Mouse (Mus musculus) heart, embryonic 12.5 days (tissue): ENCODE results near the gene Vdr. TPM values are rescaled to one million over a fixed set of nuclear protein-coding genes. Genes with fewer than 3 reads are reported as not detected.

Experiments
- ATAC-seq: fragments of 200-750 bp; cut with Nextera tagmentation; 2 replicates; pipeline ENCODE4 v1.8.0; 2017; ENCODE audit warnings: moderate TSS enrichment, moderate library complexity; ENCODE audit not compliant: insufficient number of reproducible peaks, low FRiP score
- H3K27ac ChIP-seq: fragments of 300-500 bp; sonication (generic); 2 replicates; pipeline ENCODE4 v1.5.1; 2016; ENCODE audit warnings: mild to moderate bottlenecking, moderate library complexity; ENCODE audit not compliant: poor library complexity, severe bottlenecking
- H3K27me3 ChIP-seq: fragments of 300-500 bp; sonication (generic); replicated peaks from 2 replicates; pipeline ENCODE4 v1.6.1; 2016; ENCODE audit warnings: mild to moderate bottlenecking, moderate library complexity
- H3K36me3 ChIP-seq: fragments of 300-500 bp; sonication (generic); 2 replicates; pipeline ENCODE4 v1.6.1; 2016; ENCODE audit warnings: mild to moderate bottlenecking, moderate library complexity
- H3K4me1 ChIP-seq: fragments of 300-500 bp; sonication (generic); replicated peaks from 2 replicates; pipeline ENCODE4 v1.6.1; 2016; ENCODE audit warnings: mild to moderate bottlenecking
- H3K4me2 ChIP-seq: fragments of 300-500 bp; sonication (generic); 2 replicates; pipeline ENCODE4 v1.6.1; 2016; ENCODE audit warnings: mild to moderate bottlenecking, moderate library complexity
- H3K4me3 ChIP-seq: fragments of 300-500 bp; sonication (generic); 2 replicates; pipeline ENCODE4 v1.5.1; 2016; ENCODE audit warnings: mild to moderate bottlenecking
- H3K9ac ChIP-seq: fragments of 300-500 bp; sonication (generic); 2 replicates; pipeline ENCODE4 v1.6.1; 2016; ENCODE audit warnings: mild to moderate bottlenecking, moderate library complexity
- H3K9me3 ChIP-seq: fragments of 300-500 bp; sonication (generic); replicated peaks from 2 replicates; pipeline ENCODE4 v1.6.1; 2016; ENCODE audit warnings: mild to moderate bottlenecking, moderate library complexity
- WGBS: fragments of 180-500 bp; shearing (Covaris S2); methylation state at CpG from one replicate; pipeline ENCODE4 v1.1.7; 2016; 5-methylcytosine and 5-hydroxymethylcytosine counted together
- polyA plus RNA-seq: library from polyadenylated mRNA; unstranded; fragments of >200 nt; fragmentation: Nextera tagmentation; extraction: Ambion mirVana; gene quantifications from 2 replicates; pipeline ENCODE4 v1.2.1, GENCODE M21; 2016

The Vdr gene
- polyA plus RNA-seq, 1 experiment from 2014 or later, result 1.4 TPM

GRCm38 (mm10) chr15:97900336-97900912, 10.0 kb downstream of the Vdr start:
- H3K9me3 ChIP-seq, result no peaks in the 10 kb centered on the region
- no peaks in the 10 kb centered on the region for H3K36me3 ChIP-seq
- no peak overlapping the region for H3K4me2 ChIP-seq
- H3K27me3 ChIP-seq, result peaks cover 16% of the 10 kb centered on the region
- peaks cover 32% of the 10 kb centered on the region for H3K4me1 ChIP-seq
- no peak overlapping the region for H3K4me3 ChIP-seq
- H3K9ac ChIP-seq, result no peak overlapping the region
- H3K27ac ChIP-seq, result no peak overlapping the region
- 80% methylated on average over 12 of the region's 12 CpGs for WGBS
- ATAC-seq, result no peak

- Histone ChIP-seq H3K36me3 (no peaks in the 10 kb centered on the region), H3K4me3 (no peak overlapping the region), H3K27ac (no peak overlapping the region), H3K27me3 (peaks cover 16% of the 10 kb centered on the region), H3K9ac (no peak overlapping the region), H3K9me3 (no peaks in the 10 kb centered on the region), H3K4me1 (peaks cover 26% of the 10 kb centered on the region), H3K4me2 (no peak overlapping the region)
- WGBS, result 78% methylated on average over 8 of the region's 8 CpGs
- no peak for ATAC-seq
Observed at GRCm38 (mm10) chr15:97899714-97900113, 10.7 kb downstream of the Vdr start.

- H3K4me1 ChIP-seq, result peaks cover 19% of the 10 kb centered on the region; the same call in 1 of the 2 replicates
- no peaks in the 10 kb centered on the region for H3K9me3 ChIP-seq
- H3K9ac ChIP-seq, result no peak overlapping the region
- no peaks in the 10 kb centered on the region for H3K36me3 ChIP-seq
- H3K4me2 ChIP-seq, result no peak overlapping the region
- 62% methylated on average over 5 of the region's 5 CpGs for WGBS
- H3K27me3 ChIP-seq, result peaks cover 14% of the 10 kb centered on the region
- no peak overlapping the region for H3K27ac ChIP-seq
- no peak overlapping the region for H3K4me3 ChIP-seq
- no peak for ATAC-seq
Observed at GRCm38 (mm10) chr15:97898791-97899190, 11.6 kb downstream of the Vdr start.

GRCm38 (mm10) chr15:97896861-97897654, 13.4 kb downstream of the Vdr start:
- H3K36me3 ChIP-seq, result no peaks in the 10 kb centered on the region
- WGBS, result 70% methylated on average over 16 of the region's 16 CpGs

GRCm38 (mm10) chr15:97896347-97896746, 14.1 kb downstream of the Vdr start:
- 85% methylated on average over 9 of the region's 9 CpGs for WGBS
- Histone ChIP-seq H3K9ac (no peak overlapping the region), H3K4me1 (peaks cover 23% of the 10 kb centered on the region; the same call in 1 of the 2 replicates), H3K4me3 (no peak overlapping the region), H3K27me3 (peaks cover 5% of the 10 kb centered on the region), H3K36me3 (no peaks in the 10 kb centered on the region), H3K4me2 (no peak overlapping the region), H3K9me3 (no peaks in the 10 kb centered on the region), H3K27ac (no peak overlapping the region)
- ATAC-seq, result no peak

More at GRCm38 (mm10) chr15:97896861-97897654, 13.4 kb downstream of the Vdr start:
- Histone ChIP-seq H3K27me3 (peaks cover 8% of the 10 kb centered on the region), H3K4me2 (no peak overlapping the region), H3K9me3 (no peaks in the 10 kb centered on the region), H3K27ac (no peak overlapping the region), H3K4me3 (no peak overlapping the region), H3K9ac (no peak overlapping the region), H3K4me1 (peaks cover 23% of the 10 kb centered on the region; the same call in 1 of the 2 replicates)
- ATAC-seq, result no peak

GRCm38 (mm10) chr15:97895847-97896246, 14.6 kb downstream of the Vdr start:
- H3K4me1 ChIP-seq, result peaks cover 23% of the 10 kb centered on the region; the same call in 1 of the 2 replicates
- no peaks in the 10 kb centered on the region for H3K9me3 ChIP-seq
- H3K4me3 ChIP-seq, result no peak overlapping the region
- peaks cover 3% of the 10 kb centered on the region; the same call in 1 of the 2 replicates for H3K27me3 ChIP-seq
- no peaks in the 10 kb centered on the region for H3K36me3 ChIP-seq
- WGBS, result 38% methylated on average over 12 of the region's 12 CpGs
- ATAC-seq, result no peak
- no peak overlapping the region for H3K9ac ChIP-seq
- H3K27ac ChIP-seq, result no peak overlapping the region
- H3K4me2 ChIP-seq, result no peak overlapping the region

- Histone ChIP-seq H3K4me1 (peaks cover 16% of the 10 kb centered on the region; the same call in 1 of the 2 replicates), H3K36me3 (no peaks in the 10 kb centered on the region), H3K9me3 (no peaks in the 10 kb centered on the region), H3K27ac (no peak overlapping the region), H3K4me2 (no peak overlapping the region), H3K27me3 (peaks cover 14% of the 10 kb centered on the region; the same call in 1 of the 2 replicates), H3K9ac (no peak overlapping the region), H3K4me3 (no peak overlapping the region)
- ATAC-seq, result no peak
- WGBS, result 24% methylated on average over 8 of the region's 8 CpGs
Observed at GRCm38 (mm10) chr15:97892506-97892905, 17.9 kb downstream of the Vdr start.

- no peak overlapping the region for H3K9ac ChIP-seq
- no peaks in the 10 kb centered on the region for H3K36me3 ChIP-seq
- no peak overlapping the region for H3K27ac ChIP-seq
- no peak overlapping the region for H3K4me2 ChIP-seq
- peaks cover 5% of the 10 kb centered on the region; the same call in 1 of the 2 replicates for H3K4me1 ChIP-seq
- no peaks in the 10 kb centered on the region for H3K9me3 ChIP-seq
- WGBS, result 77% methylated on average over 10 of the region's 10 CpGs
- no peak for ATAC-seq
- peaks cover 14% of the 10 kb centered on the region; the same call in 1 of the 2 replicates for H3K27me3 ChIP-seq
- H3K4me3 ChIP-seq, result no peak overlapping the region
Observed at GRCm38 (mm10) chr15:97890450-97890849, 20.0 kb downstream of the Vdr start.

GRCm38 (mm10) chr15:97890017-97890416, 20.4 kb downstream of the Vdr start:
- no peak overlapping the region for H3K27ac ChIP-seq
- no peak for ATAC-seq
- 62% methylated on average over 11 of the region's 11 CpGs for WGBS
- H3K27me3 ChIP-seq, result peaks cover 17% of the 10 kb centered on the region; the same call in 1 of the 2 replicates
- H3K9me3 ChIP-seq, result no peaks in the 10 kb centered on the region
- 0 out of 2 replicates have a peak, but pooled peaks cover 4% of the 10 kb centered on the region for H3K4me1 ChIP-seq
- H3K4me3 ChIP-seq, result no peak overlapping the region
- no peaks in the 10 kb centered on the region for H3K36me3 ChIP-seq
- no peak overlapping the region for H3K4me2 ChIP-seq
- no peak overlapping the region for H3K9ac ChIP-seq

- Histone ChIP-seq H3K36me3 (no peaks in the 10 kb centered on the region), H3K4me2 (no peak overlapping the region), H3K4me1 (0 out of 2 replicates have a peak, but pooled peaks cover 2% of the 10 kb centered on the region), H3K9me3 (no peaks in the 10 kb centered on the region), H3K27me3 (peaks cover 20% of the 10 kb centered on the region; the same call in 1 of the 2 replicates), H3K27ac (no peak overlapping the region), H3K9ac (no peak overlapping the region), H3K4me3 (no peak overlapping the region)
- ATAC-seq, result no peak
- WGBS, result 82% methylated on average over 10 of the region's 10 CpGs
Observed at GRCm38 (mm10) chr15:97887541-97888016, 22.9 kb downstream of the Vdr start.

- Histone ChIP-seq H3K36me3 (no peaks in the 10 kb centered on the region), H3K4me1 (peaks cover 14% of the 10 kb centered on the region), H3K9me3 (no peaks in the 10 kb centered on the region), H3K4me3 (no peak overlapping the region), H3K27ac (no peak overlapping the region), H3K27me3 (peaks cover 10% of the 10 kb centered on the region; the same call in 1 of the 2 replicates), H3K9ac (no peak overlapping the region), H3K4me2 (no peak overlapping the region)
- WGBS, result 84% methylated on average over 8 of the region's 8 CpGs
- no peak for ATAC-seq
Observed at GRCm38 (mm10) chr15:97881423-97881822, 29.0 kb downstream of the Vdr start.
